Mouse (Mus musculus): Measurements from ENCODE around the gene Ntan1.
"Not testable (repeated sequence)": the region's sequence is repeated elsewhere in the genome, so short reads cannot be mapped to it uniquely, and the experiment has no call there.

Ntan1 gene

DNA sequence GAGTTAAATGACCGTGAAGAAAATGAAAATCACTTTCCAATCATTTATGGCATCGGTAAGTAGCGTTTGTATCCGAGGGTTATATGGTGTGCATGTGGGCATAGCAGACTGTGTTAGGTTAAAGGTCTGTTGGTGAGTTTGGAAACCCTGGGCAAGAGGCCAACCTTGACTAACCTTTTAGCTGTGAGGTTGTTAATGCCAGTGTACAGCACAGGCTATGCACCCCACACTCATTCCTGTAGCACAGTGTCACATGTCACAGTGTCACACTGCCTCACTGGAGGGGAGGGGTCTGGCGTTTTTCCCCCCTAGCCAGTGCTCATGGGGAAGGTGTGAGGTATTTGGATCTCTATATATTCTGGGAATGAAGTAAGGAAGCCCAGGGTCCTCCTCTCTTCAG is 13.0 kb downstream of the Ntan1 start:
- DNase-seq (ENCODE audit: low read depth), result no peak

GRCm38 (mm10) chr16:13834382-13834781 is 15.7 kb downstream of the Ntan1 start:
- DNase-seq (ENCODE audit: low read depth), result no peak

GRCm38 (mm10) chr16:13840056-13840455 is 21.4 kb downstream of the Ntan1 start:
- no peak for DNase-seq (ENCODE audit: low read depth)

DNA sequence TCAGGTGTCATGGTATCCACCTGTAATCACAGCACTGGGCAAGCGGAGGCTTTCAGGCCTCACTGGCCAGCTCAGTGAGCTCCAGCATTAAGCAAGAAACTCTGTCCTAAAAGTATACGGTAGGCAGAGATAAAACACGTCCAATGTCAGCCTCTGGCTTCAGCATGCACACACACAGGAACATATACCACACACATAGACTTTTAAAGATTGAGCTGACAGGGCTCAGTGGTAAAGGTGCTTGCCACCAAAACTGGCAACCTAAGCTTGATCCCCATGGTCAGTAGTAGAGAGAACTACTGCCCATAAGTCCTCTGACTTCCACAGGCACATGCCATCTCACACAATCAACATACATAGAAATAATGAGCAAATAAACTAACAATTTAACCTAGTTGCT is 22.3 kb downstream of the Ntan1 start:
- DNase-seq (ENCODE audit: low read depth), result no peak

DNA sequence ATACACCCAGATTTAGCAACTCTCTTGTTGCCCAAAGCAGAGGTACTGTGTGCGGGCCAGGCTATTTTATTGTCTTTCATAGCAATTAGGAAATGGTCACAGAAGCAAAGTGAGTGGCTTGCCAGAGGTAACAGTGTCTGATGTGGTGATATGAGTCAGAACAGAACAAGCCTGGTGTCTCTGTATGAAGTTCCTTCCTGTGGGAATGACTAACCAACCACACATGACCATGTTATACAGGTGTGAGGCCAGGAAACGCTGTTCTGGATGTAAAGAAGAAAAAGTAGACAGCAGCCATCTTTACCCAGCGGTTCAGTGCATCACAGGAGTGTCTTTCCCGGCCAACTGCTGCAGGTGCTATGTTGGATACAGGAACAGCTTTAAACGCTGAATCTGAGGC is 26.4 kb downstream of the Ntan1 start:
- peak; percentile 87 for DNase-seq (ENCODE audit: low read depth)

DNA sequence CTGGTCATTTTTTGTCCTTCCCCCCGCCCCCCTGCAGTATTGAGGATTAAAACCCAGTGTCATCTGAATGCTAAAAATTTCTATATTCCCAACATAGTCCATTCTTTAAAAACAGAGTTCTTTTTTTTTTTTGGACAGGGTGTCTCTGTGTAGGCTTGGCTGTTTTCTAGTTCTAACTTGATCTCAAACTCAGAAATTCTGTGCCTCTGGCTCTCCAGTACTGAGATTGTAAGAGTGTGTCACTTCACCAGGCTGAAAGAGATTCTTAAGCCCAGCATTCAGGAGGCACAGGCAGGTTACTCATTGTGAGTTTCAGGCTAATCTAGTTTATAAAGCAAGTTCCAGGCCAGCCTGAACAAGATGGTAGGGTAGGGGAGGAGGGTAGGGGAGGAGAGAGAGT is 28.0 kb downstream of the Ntan1 start:
- DNase-seq (ENCODE audit: low read depth), result no peak

GRCm38 (mm10) chr16:13848310-13848709 is 29.7 kb downstream of the Ntan1 start:
- DNase-seq (ENCODE audit: low read depth), result peak; percentile 85

DNA sequence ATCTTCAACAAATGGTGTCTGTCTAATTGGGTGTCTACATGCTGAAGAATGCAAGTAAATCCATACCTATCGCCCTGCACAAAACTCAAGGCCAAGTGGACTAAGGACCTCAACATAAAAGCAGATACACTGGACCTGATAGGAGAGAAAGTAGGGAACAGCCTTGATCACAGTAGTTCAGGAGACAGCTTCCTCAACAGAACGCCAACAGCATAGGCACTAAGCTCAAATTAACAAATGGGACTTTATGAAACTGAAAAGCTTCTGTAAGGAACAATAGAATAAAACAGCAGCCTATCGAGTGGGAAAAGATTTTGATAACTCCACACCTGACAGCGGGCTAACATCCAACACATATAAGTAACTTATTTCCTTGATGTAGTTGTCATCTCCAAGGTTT is 32.8 kb downstream of the Ntan1 start:
- no peak for DNase-seq (ENCODE audit: low read depth)

DNA sequence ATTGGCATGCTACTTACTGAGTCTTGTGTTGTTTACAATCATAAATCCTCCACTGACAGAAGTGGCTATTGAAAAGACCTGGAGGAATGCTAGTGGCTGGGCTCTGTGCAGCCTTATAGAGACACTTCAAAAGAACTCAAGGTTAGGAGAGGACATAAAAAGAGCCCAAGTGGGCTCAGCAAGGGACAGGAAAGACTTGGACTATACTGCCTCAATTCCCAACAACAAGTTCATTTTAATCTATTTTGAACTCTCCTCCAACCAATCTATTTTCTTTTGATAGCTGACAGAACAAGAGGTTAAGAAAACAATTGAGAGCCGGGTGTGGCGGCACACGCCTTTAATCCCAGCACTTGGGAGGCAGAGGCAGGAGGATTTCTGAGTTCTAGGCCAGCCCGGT is 35.2 kb downstream of the Ntan1 start:
- DNase-seq (ENCODE audit: low read depth), result no peak

GRCm38 (mm10) chr16:13866076-13866475 is 47.4 kb downstream of the Ntan1 start:
- no peak for DNase-seq (ENCODE audit: low read depth)

DNA sequence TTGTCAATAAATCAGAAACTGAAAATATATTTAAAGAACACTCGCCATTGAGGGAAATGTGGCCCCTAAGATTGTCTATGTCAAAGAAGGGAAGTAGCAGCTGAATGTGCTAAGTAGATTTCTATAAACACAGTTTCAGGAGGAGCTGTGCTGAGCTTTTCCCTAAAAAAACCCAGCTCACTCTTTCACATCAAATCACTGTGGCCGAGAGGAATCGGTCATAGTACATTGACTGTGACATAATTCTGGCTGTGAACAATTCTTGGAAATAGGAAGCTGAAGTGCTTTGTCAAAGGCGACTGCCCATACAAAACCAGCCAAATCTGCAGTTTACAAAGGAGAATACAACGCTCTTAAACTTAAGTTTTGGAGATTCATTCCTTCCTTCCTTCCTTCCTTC is 48.0 kb downstream of the Ntan1 start:
- no peak for DNase-seq (ENCODE audit: low read depth)

GRCm38 (mm10) chr16:13867406-13867805 is 48.8 kb downstream of the Ntan1 start:
- DNase-seq (ENCODE audit: low read depth), result not testable (repeated sequence)

GRCm38 (mm10) chr16:13867910-13868514 is 49.4 kb downstream of the Ntan1 start:
- DNase-seq (ENCODE audit: low read depth), result no peak

- DNase-seq (ENCODE audit: low read depth), result no peak
Observed at GRCm38 (mm10) chr16:13875483-13875882, 56.8 kb downstream of the Ntan1 start.

GRCm38 (mm10) chr16:13883094-13883774 is 64.6 kb downstream of the Ntan1 start:
- DNase-seq (ENCODE audit: low read depth), result peak; percentile 44

All from 416B (cell line).